Mouse (Mus musculus) ES-E14 (cell line): Measurements from ENCODE around the gene Gm436.

Experiments used
- CHD2 ChIP-seq: IDR thresholded peaks from 2 replicates; pipeline ENCODE4 v1.6.1; 2014; ENCODE audit warnings: mild to moderate bottlenecking, low read depth, low read length, inconsistent platforms
- HCFC1 ChIP-seq: IDR thresholded peaks from 2 replicates; pipeline ENCODE4 v1.6.1; 2012; ENCODE audit warnings: low read length, inconsistent platforms, borderline replicate concordance; ENCODE audit not compliant: insufficient read depth
- ZC3H11A ChIP-seq: IDR thresholded peaks from 2 replicates; pipeline ENCODE4 v1.6.1; 2012; ENCODE audit warnings: low read depth, mild to moderate bottlenecking, inconsistent platforms, low read length, borderline replicate concordance
- ZNF384 ChIP-seq: IDR thresholded peaks from 2 replicates; pipeline ENCODE4 v1.6.1; 2012; ENCODE audit warnings: low read depth, low read length, inconsistent platforms

- TF ChIP-seq HCFC1 (no peak), ZC3H11A (no peak), ZNF384 (no peak), CHD2 (no peak)
These were observed at the start of gene Gm436 for GRCm38 (mm10) chr4:144686268-144686667.
